Mouse (Mus musculus): ENCODE results near the gene Fam170b.

- TF ChIP-seq POLR2A (IDR thresholded peaks at IDR 0.05; ENCODE audit: insufficient read depth, low read depth, low read length) = no peak
- TF ChIP-seq CTCF (IDR thresholded peaks at IDR 0.05) = no peak
- TF ChIP-seq EP300 (IDR thresholded peaks at IDR 0.05; ENCODE audit: insufficient read depth, low read depth, low read length) = no peak
Observed at GRCm38 (mm10) chr14:32800048-32800447, 33.7 kb upstream of the Fam170b start.
